Mouse (Mus musculus) MEL (cell line): ENCODE measurements around the gene Aurka. TPM values are rescaled to one million over a fixed set of nuclear protein-coding genes. Genes with fewer than 3 reads are reported as not detected.

Experiments used
- DNase-seq: peaks from one replicate; pipeline ENCODE4 v3.0.0; 2011; ENCODE audit warnings: low read depth, low spot score
- H3K27ac ChIP-seq: 2 replicates; pipeline ENCODE4 v1.5.1; 2012; ENCODE audit warnings: low read depth, mild to moderate bottlenecking, control low read depth, low read length, moderate library complexity; ENCODE audit not compliant: control insufficient read depth
- H3K27me3 ChIP-seq, 2 experiments: fragments of 150-350 bp in 1 of 2; sonication (generic) in 1 of 2; 2 replicates each; pipeline ENCODE4 v1.6.1; 2012; ENCODE audit warnings: low read length in 2 of 2, mild to moderate bottlenecking in 2 of 2, improper control_type of control experiment in 1 of 2, moderate library complexity in 1 of 2; ENCODE audit not compliant: insufficient read depth in 2 of 2, control insufficient read depth in 1 of 2
- H3K36me3 ChIP-seq, 2 experiments: 2 replicates each; pipeline ENCODE4 v1.6.1; 2012 to 2014; ENCODE audit warnings: low read length in 2 of 2, improper control_type of control experiment in 1 of 2, inconsistent platforms in 1 of 2, mild to moderate bottlenecking in 1 of 2; ENCODE audit not compliant: insufficient read depth in 2 of 2, control insufficient read depth in 1 of 2
- H3K4me1 ChIP-seq, 2 experiments: fragments of 150-350 bp in 1 of 2; sonication (generic) in 1 of 2; 2 replicates each; pipeline ENCODE4 v1.6.1; 2012; ENCODE audit warnings: low read length in 2 of 2, improper control_type of control experiment in 1 of 2, mild to moderate bottlenecking in 1 of 2; ENCODE audit not compliant: insufficient read depth in 2 of 2, control insufficient read depth in 1 of 2
- H3K4me3 ChIP-seq, 2 experiments: fragments of 150-350 bp in 1 of 2; sonication (generic) in 1 of 2; 2 replicates each; pipeline ENCODE4 v1.5.1; 2012; ENCODE audit warnings: low read depth in 2 of 2, low read length in 2 of 2, mild to moderate bottlenecking in 2 of 2, moderate library complexity in 2 of 2, control low read depth in 1 of 2, improper control_type of control experiment in 1 of 2; ENCODE audit not compliant: control insufficient read depth in 1 of 2, insufficient read depth in 1 of 2
- H3K79me2 ChIP-seq: 2 replicates; pipeline ENCODE4 v1.6.1; 2012; ENCODE audit warnings: mild to moderate bottlenecking, low read length, moderate library complexity; ENCODE audit not compliant: control insufficient read depth, poor library complexity, insufficient read depth
- H3K9ac ChIP-seq: 2 replicates; pipeline ENCODE4 v1.6.1; 2012; ENCODE audit warnings: low read depth, mild to moderate bottlenecking, control low read depth, low read length, moderate library complexity; ENCODE audit not compliant: control insufficient read depth, poor library complexity, severe bottlenecking
- H3K9me3 ChIP-seq: fragments of 150-350 bp; sonication (generic); replicated peaks from 2 replicates; pipeline ENCODE4 v1.6.1; 2012; ENCODE audit warnings: mild to moderate bottlenecking, low read length, improper control_type of control experiment, moderate library complexity; ENCODE audit not compliant: insufficient read depth
- CHD1 ChIP-seq: IDR thresholded peaks from 2 replicates; pipeline ENCODE4 v1.6.1; 2012; ENCODE audit warnings: low read depth, mild to moderate bottlenecking, inconsistent platforms, low read length, improper control_type of control experiment
- CHD2 ChIP-seq: IDR thresholded peaks from 2 replicates; pipeline ENCODE4 v1.6.1; 2011; ENCODE audit warnings: low read length, improper control_type of control experiment
- CTCF ChIP-seq, 3 experiments: IDR thresholded peaks in 2 of 3; conservative IDR thresholded peaks in 1 of 3; 2 replicates each; pipeline ENCODE4 v1.5.1; 2011 to 2012; ENCODE audit warnings: low read length in 3 of 3, low read depth in 2 of 3, mild to moderate bottlenecking in 2 of 3, improper control_type of control experiment in 1 of 3, inconsistent platforms in 1 of 3, mixed read lengths in 1 of 3, moderate library complexity in 1 of 3; ENCODE audit not compliant: control insufficient read depth in 1 of 3, insufficient read depth in 1 of 3, poor library complexity in 1 of 3, severe bottlenecking in 1 of 3
- E2F4 ChIP-seq: IDR thresholded peaks from 2 replicates; pipeline ENCODE4 v1.6.1; 2011; ENCODE audit warnings: low read depth, low read length, improper control_type of control experiment, borderline replicate concordance
- ELF1 ChIP-seq: IDR thresholded peaks from 2 replicates; pipeline ENCODE4 v1.6.1; 2014; ENCODE audit warnings: low read depth, mild to moderate bottlenecking, inconsistent platforms, low read length, improper control_type of control experiment, moderate library complexity
- ETS1 ChIP-seq: IDR thresholded peaks from 2 replicates; pipeline ENCODE4 v1.6.1; 2012; ENCODE audit warnings: low read depth, mild to moderate bottlenecking, inconsistent platforms, low read length, improper control_type of control experiment, moderate library complexity
- GATA1 ChIP-seq: IDR thresholded peaks from 2 replicates; pipeline ENCODE4 v1.6.1; 2011; ENCODE audit warnings: low read depth, low read length, improper control_type of control experiment
- KAT2A ChIP-seq: conservative IDR thresholded peaks from 2 replicates; pipeline ENCODE4 v1.6.1; 2012; ENCODE audit warnings: low read depth, low read length, improper control_type of control experiment, inconsistent platforms
- MAX ChIP-seq: IDR thresholded peaks from 2 replicates; pipeline ENCODE4 v1.6.1; 2011; ENCODE audit warnings: low read length, improper control_type of control experiment
- MAZ ChIP-seq: IDR thresholded peaks from 2 replicates; pipeline ENCODE4 v1.6.1; 2012; ENCODE audit warnings: low read depth, mild to moderate bottlenecking, inconsistent platforms, low read length, improper control_type of control experiment
- MXI1 ChIP-seq: IDR thresholded peaks from 2 replicates; pipeline ENCODE4 v1.6.1; 2011; ENCODE audit warnings: mild to moderate bottlenecking, low read depth, low read length, improper control_type of control experiment
- MYB ChIP-seq: IDR thresholded peaks from 2 replicates; pipeline ENCODE4 v1.6.1; 2011; ENCODE audit warnings: mild to moderate bottlenecking, low read depth, low read length, improper control_type of control experiment
- MYC ChIP-seq: IDR thresholded peaks from 2 replicates; pipeline ENCODE4 v1.6.1; 2011; ENCODE audit warnings: low read depth, mild to moderate bottlenecking, low read length, improper control_type of control experiment, moderate library complexity
- NELFE ChIP-seq: IDR thresholded peaks from 2 replicates; pipeline ENCODE4 v1.6.1; 2011; ENCODE audit warnings: low read depth, low read length, improper control_type of control experiment
- NRF1 ChIP-seq: IDR thresholded peaks from 2 replicates; pipeline ENCODE4 v1.6.1; 2014; ENCODE audit warnings: low read depth, mild to moderate bottlenecking, inconsistent platforms, low read length, improper control_type of control experiment, moderate library complexity; ENCODE audit not compliant: poor library complexity, insufficient read depth, severe bottlenecking
- POLR2AphosphoS2 ChIP-seq: IDR thresholded peaks from 2 replicates; pipeline ENCODE4 v1.6.1; 2011; ENCODE audit warnings: low read length, improper control_type of control experiment
- POLR2AphosphoS5 ChIP-seq: IDR thresholded peaks from 2 replicates; pipeline ENCODE4 v1.6.1; 2012; ENCODE audit warnings: low read depth, borderline replicate concordance, mild to moderate bottlenecking, inconsistent platforms, low read length, moderate library complexity, mixed read lengths
- RAD21 ChIP-seq: IDR thresholded peaks from 2 replicates; pipeline ENCODE4 v1.6.1; 2011; ENCODE audit warnings: mild to moderate bottlenecking, low read depth, low read length, improper control_type of control experiment
- RCOR1 ChIP-seq: IDR thresholded peaks from 2 replicates; pipeline ENCODE4 v1.6.1; 2012; ENCODE audit warnings: low read depth, mild to moderate bottlenecking, inconsistent platforms, low read length, improper control_type of control experiment
- SIN3A ChIP-seq: IDR thresholded peaks from 2 replicates; pipeline ENCODE4 v1.6.1; 2012; ENCODE audit warnings: low read length, improper control_type of control experiment, inconsistent platforms
- SMC3 ChIP-seq: IDR thresholded peaks from 2 replicates; pipeline ENCODE4 v1.6.1; 2011; ENCODE audit warnings: low read depth, low read length, improper control_type of control experiment
- TBP ChIP-seq: IDR thresholded peaks from 2 replicates; pipeline ENCODE4 v1.8.0; 2011; ENCODE audit warnings: low read depth, low read length, improper control_type of control experiment
- UBTF ChIP-seq: IDR thresholded peaks from 2 replicates; pipeline ENCODE4 v1.6.1; 2012; ENCODE audit warnings: low read depth, mild to moderate bottlenecking, inconsistent platforms, low read length, improper control_type of control experiment, moderate library complexity, borderline replicate concordance; ENCODE audit not compliant: insufficient read depth
- USF1 ChIP-seq: IDR thresholded peaks from 2 replicates; pipeline ENCODE4 v1.6.1; 2014; ENCODE audit warnings: low read depth, mild to moderate bottlenecking, inconsistent platforms, low read length, improper control_type of control experiment, moderate library complexity
- USF2 ChIP-seq, 2 experiments: IDR thresholded peaks; 2 replicates each; pipeline ENCODE4 v1.6.1; 2011 to 2012; ENCODE audit warnings: improper control_type of control experiment in 2 of 2, low read length in 2 of 2, borderline replicate concordance in 1 of 2, inconsistent platforms in 1 of 2, low read depth in 1 of 2, mild to moderate bottlenecking in 1 of 2; ENCODE audit not compliant: insufficient read depth in 1 of 2
- ZMIZ1 ChIP-seq: IDR thresholded peaks from 2 replicates; pipeline ENCODE4 v1.6.1; 2012; ENCODE audit warnings: low read depth, mild to moderate bottlenecking, inconsistent platforms, low read length, improper control_type of control experiment, moderate library complexity
- ZNF384 ChIP-seq: IDR thresholded peaks from 2 replicates; pipeline ENCODE4 v1.6.1; 2012; ENCODE audit warnings: low read depth, mild to moderate bottlenecking, inconsistent platforms, low read length, improper control_type of control experiment
- polyA plus RNA-seq, 2 experiments: library from polyadenylated mRNA; stranded (reverse) in 1 of 2; unstranded in 1 of 2; fragments of >175 nt in 1 of 2; fragments of >200 nt in 1 of 2; gene quantifications; 2 replicates each; pipeline versions ENCODE4 v1.2.1 to v1.2.4; 2012; ENCODE audit warnings: low replicate concordance in 2 of 2, low read depth in 1 of 2; ENCODE audit not compliant: insufficient read length in 2 of 2, insufficient read depth in 1 of 2, missing spikeins in 1 of 2
- total RNA-seq: library from RNA; depleted of rRNA; stranded (reverse); fragments of 300-350 nt; gene quantifications from 2 replicates; pipeline ENCODE4 v1.2.3, GENCODE M21; 2012

Aurka gene
- total and polyA plus RNA-seq, 3 experiments, result 110 to 236 (median 150) TPM

- TF ChIP-seq KAT2A, result no peak
- TF ChIP-seq UBTF, result no peak
- TF ChIP-seq SIN3A, result no peak
- no peak for TF ChIP-seq NRF1
- TF ChIP-seq POLR2AphosphoS2, result no peak
- TF ChIP-seq GATA1, result no peak
- TF ChIP-seq TBP, result no peak
- no peak for TF ChIP-seq CHD2
- TF ChIP-seq MAZ, result no peak
- TF ChIP-seq ELF1, result no peak
- TF ChIP-seq NELFE, result no peak
- no peak for TF ChIP-seq POLR2AphosphoS5
- TF ChIP-seq CTCF (IDR thresholded peaks at IDR 0.05 in 2 of 3, conservative IDR thresholded peaks at IDR 0.05 in 1 of 3; ENCODE audit: control insufficient read depth in 1 of 3, insufficient read depth in 1 of 3, low read depth in 2 of 3, low read length in 3 of 3, poor library complexity in 1 of 3, severe bottlenecking in 1 of 3), result no peak
- no peak for TF ChIP-seq MAX
- TF ChIP-seq USF2 (IDR thresholded peaks at IDR 0.05; ENCODE audit: borderline replicate concordance in 1 of 2, insufficient read depth in 1 of 2, low read depth in 1 of 2, low read length in 2 of 2), result no peak
- TF ChIP-seq USF1, result no peak
- H3K9ac ChIP-seq, result no peak overlapping the region
- H3K9me3 ChIP-seq, result no peaks in the 10 kb centered on the region
- no peak for DNase-seq
- H3K79me2 ChIP-seq, result no peaks in the 10 kb centered on the region
- no peak overlapping the region for H3K27ac ChIP-seq
- no peaks in the 10 kb centered on the region for H3K4me1 ChIP-seq
- no peaks in the 10 kb centered on the region for H3K27me3 ChIP-seq
- no peak overlapping the region for H3K4me3 ChIP-seq
- H3K36me3 ChIP-seq, result no peaks in the 10 kb centered on the region
Observed at GRCm38 (mm10) chr2:172416218-172416617, 45.9 kb upstream of the Aurka start.

DNA sequence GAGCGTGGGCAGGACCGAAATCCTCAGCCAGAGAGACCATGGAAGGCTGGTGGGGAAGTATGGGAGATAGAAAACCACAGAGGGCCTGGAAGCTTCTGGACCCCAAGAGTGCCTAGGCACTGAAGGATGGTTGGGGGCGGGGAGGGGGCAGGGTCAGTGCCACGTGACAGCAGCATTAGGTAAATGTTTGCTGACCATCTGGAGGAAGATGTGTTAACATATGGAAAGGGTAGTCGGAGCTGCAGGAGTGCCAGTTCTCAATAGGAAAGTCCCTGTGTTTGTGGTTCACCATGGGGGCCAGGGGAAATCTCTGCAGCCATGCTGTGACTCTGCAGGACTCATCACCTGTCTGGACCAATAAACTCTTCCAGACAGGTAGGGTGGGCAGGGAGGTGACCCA, 43.6 kb upstream of the Aurka start:
- Histone ChIP-seq H3K4me1 (no peaks in the 10 kb centered on the region), H3K27me3 (no peaks in the 10 kb centered on the region), H3K9me3 (no peaks in the 10 kb centered on the region), H3K79me2 (no peaks in the 10 kb centered on the region), H3K27ac (no peak overlapping the region), H3K9ac (no peak overlapping the region), H3K36me3 (no peaks in the 10 kb centered on the region), H3K4me3 (no peak overlapping the region)
- DNase-seq, result no peak
- TF ChIP-seq GATA1 (no peak), E2F4 (no peak), RAD21 (no peak), MAX (no peak), ZMIZ1 (no peak), CHD2 (no peak), MYC (no peak), CHD1 (no peak), POLR2AphosphoS2 (no peak), SMC3 (no peak), ZNF384 (no peak), MYB (no peak), MXI1 (no peak), ETS1 (no peak), RCOR1 (no peak), UBTF (no peak), NELFE (no peak)
